Mouse (Mus musculus): ENCODE measurements around the gene Pcgf5. TPM values are rescaled to one million over a fixed set of nuclear protein-coding genes. Genes with fewer than 3 reads are reported as not detected.

Gene Pcgf5
- polyA plus RNA-seq (2012): 9.3 and 9.6 TPM in 2 replicates

GRCm38 (mm10) chr19:36348161-36348800, at the start of gene Pcgf5:
Pcgf5 (plus strand) TSS chr19:36348309.

Other genes starting within 250 kb of the Pcgf5 start
- gene Ankrd1, start 228.2 kb upstream of the Pcgf5 start, polyA plus RNA-seq (2012): not detected in 2 replicates
- 0.52 and 0.57 TPM in 2 replicates for gene Hectd2, start 206.3 kb downstream of the Pcgf5 start, polyA plus RNA-seq (2012)